Mouse (Mus musculus) cerebellum, adult 8-10 months (tissue): ENCODE measurements at regions not wholly inside any gene's neighbourhood (a gene's known extent, or its start where the extent isn't known, plus 50 kb on each side); places are given as distances from the start of the nearest gene placed in this dataset.

Experiments used
- DNase-seq: peaks from one replicate; pipeline ENCODE4 v3.0.0; 2022

- DNase-seq, result no peak
Observed at GRCm38 (mm10) chr3:50813760-50814400, 370.5 kb upstream of the Slc7a11 start.

DNA sequence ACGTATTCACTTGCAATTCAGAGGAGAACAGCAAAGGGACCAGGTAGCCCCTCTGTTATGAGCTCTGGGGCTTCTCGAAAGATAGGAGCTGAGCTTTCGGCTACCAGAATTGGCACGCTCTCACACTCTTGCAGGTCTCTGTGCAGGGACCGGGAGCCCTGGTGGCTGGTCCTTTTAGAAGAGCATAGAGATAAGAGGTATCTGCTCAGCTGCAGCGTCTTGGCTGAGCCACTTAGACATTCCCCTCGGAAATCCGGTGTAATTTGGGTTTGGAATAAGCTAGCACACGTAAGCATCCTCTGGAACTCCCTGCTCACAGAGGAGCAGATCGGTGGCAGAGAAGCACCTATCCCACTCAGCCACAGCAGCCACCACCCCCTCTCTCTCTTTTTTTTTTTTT is 372.3 kb upstream of the Slc7a11 start:
- DNase-seq, result peak; percentile 33

- peak; percentile 70 for DNase-seq
Observed at GRCm38 (mm10) chr3:50816479-50816878, 373.1 kb upstream of the Slc7a11 start.

- peak; percentile 30 for DNase-seq
Observed at GRCm38 (mm10) chr3:50817361-50817760, 373.9 kb upstream of the Slc7a11 start.

DNA sequence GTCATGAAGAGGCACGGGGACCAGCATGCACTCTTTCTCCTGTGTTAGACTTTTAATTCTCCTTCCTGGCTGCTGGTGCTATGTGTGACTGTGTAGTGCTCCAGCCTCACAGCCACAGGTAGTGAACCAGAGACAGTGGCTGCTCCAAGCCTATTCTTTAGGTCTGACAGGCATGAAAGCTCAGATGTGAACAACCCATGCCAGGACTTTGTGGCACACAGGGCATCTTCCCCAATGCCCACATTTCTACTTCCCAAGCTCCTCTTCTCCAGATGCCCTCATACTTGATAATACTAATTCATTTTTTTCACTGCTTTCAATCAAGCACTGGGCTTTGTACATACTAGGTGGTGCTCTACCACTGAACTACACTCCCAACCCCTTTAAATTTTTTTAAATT is 377.4 kb upstream of the Slc7a11 start:
- DNase-seq, result no peak

DNA sequence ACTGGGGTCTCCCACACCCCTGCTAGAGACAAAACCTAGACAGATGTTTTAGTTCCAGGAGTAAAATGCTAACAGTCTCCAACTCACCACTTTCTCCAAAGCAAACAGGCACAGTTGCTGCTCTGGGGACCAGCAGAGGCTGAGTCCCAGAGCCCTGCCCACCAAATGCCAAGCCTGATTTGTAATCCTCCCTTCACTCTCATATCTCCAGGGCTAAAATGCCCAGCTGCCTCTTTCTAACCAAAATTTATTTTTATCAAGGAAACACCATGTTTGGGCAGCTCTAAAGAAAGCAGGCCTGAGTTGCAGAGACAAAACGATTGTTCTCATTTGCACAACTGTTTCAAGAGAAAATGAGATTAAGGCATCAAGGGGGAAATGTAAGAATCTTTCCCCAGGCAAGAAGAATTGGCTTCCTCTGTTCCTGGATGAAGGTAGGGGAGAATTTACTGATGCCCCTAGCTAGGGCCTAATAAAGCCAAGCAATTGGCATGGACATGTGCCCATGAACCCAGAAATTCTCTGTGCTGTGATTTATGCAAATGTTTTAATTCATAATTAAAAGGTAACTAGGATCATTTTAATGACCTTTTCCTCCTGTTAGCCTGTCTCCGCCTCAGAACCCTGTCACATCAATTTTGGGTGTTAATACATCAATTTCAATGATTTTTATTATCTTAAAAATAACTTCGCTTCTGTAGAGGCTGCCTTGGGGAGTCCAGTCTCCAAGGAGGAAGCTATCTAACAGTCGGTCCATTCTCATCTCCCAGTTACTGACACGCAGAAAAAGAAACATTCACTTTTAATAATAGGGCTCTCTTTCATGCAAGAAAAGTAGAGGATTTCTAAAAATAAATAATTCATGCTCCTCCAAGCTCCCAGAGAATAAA is 382.4 kb upstream of the Slc7a11 start:
- DNase-seq, result no peak

GRCm38 (mm10) chr3:50826424-50826819 is 383.0 kb upstream of the Slc7a11 start:
- DNase-seq, result no peak

DNA sequence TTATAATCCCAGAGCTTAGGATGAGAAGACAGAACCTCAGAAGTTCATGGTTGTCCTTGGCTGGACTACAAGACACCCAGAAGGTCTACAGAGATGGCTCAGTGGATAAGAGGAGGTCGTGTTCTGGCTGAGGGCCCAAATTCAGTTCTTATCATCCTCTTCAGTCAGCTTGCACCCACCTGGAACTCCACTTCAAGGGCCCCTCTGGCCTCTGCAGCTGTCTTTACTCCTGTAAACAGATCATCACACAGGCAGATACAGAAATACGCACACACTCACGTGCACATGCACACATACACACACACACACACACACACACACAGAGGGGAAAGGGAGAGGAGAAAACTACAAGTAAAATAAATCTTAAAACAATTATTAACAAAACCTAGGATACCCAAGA is 385.8 kb upstream of the Slc7a11 start:
- no peak for DNase-seq

DNA sequence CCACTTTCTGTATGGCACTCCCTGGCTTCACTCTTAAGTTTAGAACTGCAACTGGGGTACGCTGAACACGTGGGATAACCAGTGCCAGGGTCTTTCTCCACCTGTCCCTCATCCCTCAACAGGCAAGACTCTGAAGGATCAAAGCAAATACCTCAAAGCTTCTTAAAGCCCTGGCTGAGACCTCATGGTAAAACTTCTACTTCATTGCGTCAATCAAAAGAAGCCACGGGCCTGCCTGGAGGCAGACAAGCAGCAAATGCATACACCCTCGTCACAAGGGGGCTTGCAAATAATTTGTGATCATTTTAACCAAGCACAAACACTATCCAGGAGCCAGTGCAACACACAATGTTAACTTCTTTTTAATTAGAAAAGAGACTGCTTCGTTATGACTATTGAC is 387.0 kb upstream of the Slc7a11 start:
- no peak for DNase-seq

DNA sequence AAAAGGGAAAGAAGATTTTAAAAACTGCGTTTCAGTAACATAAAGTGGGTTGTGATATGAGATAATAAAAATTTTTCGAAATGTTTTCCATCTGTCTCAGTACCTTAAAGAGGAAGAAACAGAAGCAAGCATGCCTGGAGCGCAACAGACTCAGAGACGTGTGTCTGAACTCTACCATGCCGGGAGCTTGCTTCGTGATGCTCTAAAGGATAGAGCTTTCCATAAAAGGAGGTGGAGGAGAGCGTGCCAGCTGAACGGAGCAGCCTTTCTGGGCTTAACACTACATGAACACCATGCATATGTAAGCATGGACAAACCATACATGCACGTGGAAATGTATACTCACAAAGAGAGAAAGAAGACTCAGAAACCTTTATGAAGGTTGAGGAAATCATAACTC is 387.5 kb upstream of the Slc7a11 start:
- no peak for DNase-seq

DNA sequence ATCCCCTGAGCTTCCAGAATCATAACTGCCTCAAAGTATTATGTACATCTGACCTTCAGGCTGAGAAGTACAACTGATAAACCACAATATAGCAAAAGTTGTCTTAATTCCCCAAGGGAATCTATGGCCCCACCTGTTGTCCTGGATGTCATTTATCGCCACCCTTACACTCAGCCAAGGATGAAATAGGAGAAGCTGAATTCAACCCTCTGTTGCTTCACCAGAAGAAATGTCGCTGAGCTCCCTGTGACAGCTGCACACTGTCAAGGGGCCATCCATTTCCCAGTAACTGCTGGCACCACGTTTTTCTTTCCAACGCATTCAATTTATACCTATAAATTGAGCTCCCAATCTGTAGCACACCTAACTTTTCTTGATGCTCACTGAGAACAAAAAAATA is 382.0 kb upstream of the Noct start:
- no peak for DNase-seq

GRCm38 (mm10) chr3:50844835-50845301 is 379.4 kb upstream of the Noct start:
- no peak for DNase-seq

DNA sequence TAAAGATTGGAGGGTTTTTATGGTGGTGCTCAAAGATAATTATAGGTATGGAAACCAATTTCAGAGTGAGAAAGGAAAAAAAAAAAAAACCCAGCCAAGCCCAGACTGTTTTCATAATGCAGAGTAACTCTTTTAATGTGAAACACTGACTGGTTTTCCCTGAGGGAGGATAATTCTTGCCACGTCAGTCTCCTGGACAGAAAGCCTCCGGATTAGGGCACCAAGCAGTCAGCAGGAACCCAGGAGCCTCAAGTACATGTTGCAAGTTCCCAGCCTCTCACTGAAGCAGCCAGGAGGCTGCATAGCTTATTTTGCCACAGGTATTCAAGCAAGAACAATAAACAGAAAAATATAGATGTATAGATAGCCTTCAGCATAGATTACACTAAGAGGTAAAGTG is 378.9 kb upstream of the Noct start:
- no peak for DNase-seq

DNA sequence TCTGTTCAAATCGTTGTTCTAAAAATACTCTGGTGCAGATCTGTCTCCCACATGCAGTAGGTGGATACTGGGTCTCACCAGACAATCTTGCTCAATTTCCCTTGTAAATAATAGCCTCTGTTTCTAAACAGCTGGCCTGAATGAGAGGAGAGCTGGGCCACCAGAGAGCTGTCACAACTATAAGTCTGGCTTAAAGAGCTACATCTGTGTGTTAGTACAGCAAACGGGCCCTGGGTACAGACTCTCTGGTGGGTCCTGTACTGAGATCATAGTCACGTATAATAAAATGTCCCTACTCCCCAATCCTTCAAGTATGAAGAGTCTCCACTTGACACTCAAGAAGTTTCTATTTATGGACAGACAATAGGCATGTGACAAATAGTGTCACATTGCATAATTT is 375.7 kb upstream of the Noct start:
- no peak for DNase-seq

- DNase-seq, result no peak
Observed at GRCm38 (mm10) chr3:50851083-50851637, 373.1 kb upstream of the Noct start.

- DNase-seq, result no peak
Observed at GRCm38 (mm10) chr3:50867105-50867504, 357.1 kb upstream of the Noct start.

- no peak for DNase-seq
Observed at GRCm38 (mm10) chr3:50869211-50869610, 355.0 kb upstream of the Noct start.

GRCm38 (mm10) chr3:50879050-50879449 is 345.2 kb upstream of the Noct start:
- DNase-seq, result no peak

DNA sequence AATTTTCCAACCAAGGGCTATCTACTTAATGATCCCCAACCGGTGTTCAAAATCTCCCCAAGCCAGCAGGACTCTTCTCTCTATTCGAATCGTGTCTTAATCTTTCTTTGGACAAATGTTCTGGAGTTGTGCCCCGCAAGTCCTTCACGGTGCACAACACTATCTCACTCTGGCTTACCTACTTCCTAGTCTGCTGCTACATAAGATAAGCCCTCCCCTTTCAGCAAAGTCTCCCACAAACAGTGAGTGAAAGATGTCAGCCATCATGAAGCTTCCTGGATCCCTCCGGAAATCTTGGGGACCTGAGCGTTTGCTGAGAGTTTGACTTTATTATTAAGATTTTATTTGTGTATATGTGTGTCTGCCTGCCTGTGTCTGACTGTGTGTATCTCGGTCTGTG is 344.7 kb upstream of the Noct start:
- DNase-seq, result no peak

GRCm38 (mm10) chr3:50881437-50882248 is 342.6 kb upstream of the Noct start:
- no peak for DNase-seq

- DNase-seq, result no peak
Observed at GRCm38 (mm10) chr3:50882249-50882733, 342.0 kb upstream of the Noct start.

DNA sequence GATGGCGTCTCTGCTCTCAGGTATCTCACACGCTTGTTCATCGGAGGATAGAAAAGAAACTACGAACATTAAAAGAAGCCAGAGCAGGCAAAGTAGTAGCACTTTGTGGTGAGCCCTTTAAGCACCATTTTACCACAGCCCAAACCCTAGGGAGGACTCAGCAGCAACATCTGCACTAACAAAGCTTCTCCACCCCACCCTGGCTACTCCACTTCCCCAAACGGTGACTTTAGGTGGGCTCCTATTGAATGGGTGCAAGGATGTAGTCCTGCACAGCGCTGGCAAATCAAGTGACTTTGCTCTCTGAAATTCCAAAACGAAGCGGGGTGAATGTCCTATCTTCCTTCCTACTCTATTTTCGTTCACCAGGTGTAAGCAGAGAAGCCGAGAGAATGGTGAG is 337.9 kb upstream of the Noct start:
- DNase-seq, result no peak

GRCm38 (mm10) chr3:50887002-50887401 is 337.2 kb upstream of the Noct start:
- DNase-seq, result no peak
